Mouse (Mus musculus): Measurements from ENCODE around the gene Aasdh. TPM values are rescaled to one million over a fixed set of nuclear protein-coding genes. Genes with fewer than 3 reads are reported as not detected.

Aasdh gene
- total and polyA plus RNA-seq, 3 experiments, result 20.7 to 26.5 TPM; not detected in 1

GRCm38 (mm10) chr5:76904713-76905404, 455 bp downstream of the Aasdh start:
- no peaks in the 10 kb centered on the region for H3K9me3 ChIP-seq (replicated peaks; ENCODE audit: insufficient read depth, low read length)
- H3K27ac ChIP-seq (ENCODE audit: control insufficient read depth, low read depth, low read length), result peak overlapping the region; percentile 86
- H3K36me3 ChIP-seq (ENCODE audit: control insufficient read depth in 1 of 2, insufficient read depth in 2 of 2, low read length in 2 of 2), result peaks cover 0 to 17% of the 10 kb centered on the region in 2 experiments; a peak in 3 of 4 replicates
- H3K79me2 ChIP-seq (ENCODE audit: control insufficient read depth, insufficient read depth, low read length, poor library complexity), result peaks cover 4% of the 10 kb centered on the region; the same call in 1 of the 2 replicates
- TF ChIP-seq BHLHE40 (IDR thresholded peaks at IDR 0.05; ENCODE audit: borderline replicate concordance, low read depth, low read length) (no peak), SIN3A (IDR thresholded peaks at IDR 0.05; ENCODE audit: low read length) (no peak), ZNF384 (IDR thresholded peaks at IDR 0.05; ENCODE audit: low read depth, low read length) (no peak), ZKSCAN1 (IDR thresholded peaks at IDR 0.05; ENCODE audit: low read depth, low read length) (no peak), ETS1 (IDR thresholded peaks at IDR 0.05; ENCODE audit: low read depth, low read length) (0 out of 2 replicates have a peak, but pooled peaks have one; percentile 14), MYB (IDR thresholded peaks at IDR 0.05; ENCODE audit: low read depth, low read length) (no peak), MYC (IDR thresholded peaks at IDR 0.05; ENCODE audit: low read depth, low read length) (no peak; the same call in 1 of the 2 replicates), E2F4 (IDR thresholded peaks at IDR 0.05; ENCODE audit: borderline replicate concordance, low read depth, low read length) (no peak), MXI1 (IDR thresholded peaks at IDR 0.05; ENCODE audit: low read depth, low read length) (no peak), UBTF (IDR thresholded peaks at IDR 0.05; ENCODE audit: borderline replicate concordance, insufficient read depth, low read depth, low read length) (no peak), JUND (IDR thresholded peaks at IDR 0.05; ENCODE audit: low read depth, low read length) (no peak), HCFC1 (IDR thresholded peaks at IDR 0.05; ENCODE audit: low read depth, low read length) (no peak), NELFE (IDR thresholded peaks at IDR 0.05; ENCODE audit: low read depth, low read length) (no peak), POLR2AphosphoS5 (IDR thresholded peaks at IDR 0.05; ENCODE audit: borderline replicate concordance, low read depth, low read length) (no peak), CHD1 (IDR thresholded peaks at IDR 0.05; ENCODE audit: low read depth, low read length) (no peak; the same call in 1 of the 2 replicates), ZC3H11A (IDR thresholded peaks at IDR 0.05; ENCODE audit: low read depth, low read length) (no peak), TBP (IDR thresholded peaks at IDR 0.05; ENCODE audit: low read depth, low read length) (peak; percentile 43; the same call in 1 of the 2 replicates), MAFK (IDR thresholded peaks at IDR 0.05; ENCODE audit: borderline replicate concordance, low read depth, low read length) (no peak), USF1 (IDR thresholded peaks at IDR 0.05; ENCODE audit: low read depth, low read length) (peak; percentile 28; the same call in 1 of the 2 replicates), POLR2A (IDR thresholded peaks at IDR 0.05; ENCODE audit: control insufficient read depth in 1 of 2, insufficient read depth in 1 of 2, low read depth in 1 of 2, low read length in 2 of 2, poor library complexity in 1 of 2) (no peak; a peak in 1 of 4 replicates), EP300 (IDR thresholded peaks at IDR 0.05; ENCODE audit: low read depth in 1 of 2, low read length in 2 of 2) (no peak), CHD2 (IDR thresholded peaks at IDR 0.05; ENCODE audit: low read length) (no peak), RAD21 (IDR thresholded peaks at IDR 0.05; ENCODE audit: low read depth, low read length) (no peak), KAT2A (conservative IDR thresholded peaks at IDR 0.05; ENCODE audit: low read depth, low read length) (no peak)
- H3K4me3 ChIP-seq (ENCODE audit: control insufficient read depth in 1 of 2, insufficient read depth in 1 of 2, low read depth in 2 of 2, low read length in 2 of 2), result peak overlapping the region; percentile 74 to 76
- peak overlapping the region; percentile 86 for H3K9ac ChIP-seq (ENCODE audit: control insufficient read depth, low read depth, low read length, poor library complexity, severe bottlenecking)
- H3K4me1 ChIP-seq (ENCODE audit: control insufficient read depth in 1 of 2, insufficient read depth in 2 of 2, low read length in 2 of 2), result peaks cover 4 to 9% of the 10 kb centered on the region in 2 experiments; a peak in 2 of 4 replicates
- peak; percentile 70 for DNase-seq (ENCODE audit: low read depth, low spot score)
- H3K27me3 ChIP-seq (ENCODE audit: control insufficient read depth in 1 of 2, insufficient read depth in 2 of 2, low read length in 2 of 2), result no peaks in the 10 kb centered on the region

Measured in MEL (cell line).